Comparison of ENCODE assay signal across 8 mouse cellular contexts in the genomic region with DNA sequence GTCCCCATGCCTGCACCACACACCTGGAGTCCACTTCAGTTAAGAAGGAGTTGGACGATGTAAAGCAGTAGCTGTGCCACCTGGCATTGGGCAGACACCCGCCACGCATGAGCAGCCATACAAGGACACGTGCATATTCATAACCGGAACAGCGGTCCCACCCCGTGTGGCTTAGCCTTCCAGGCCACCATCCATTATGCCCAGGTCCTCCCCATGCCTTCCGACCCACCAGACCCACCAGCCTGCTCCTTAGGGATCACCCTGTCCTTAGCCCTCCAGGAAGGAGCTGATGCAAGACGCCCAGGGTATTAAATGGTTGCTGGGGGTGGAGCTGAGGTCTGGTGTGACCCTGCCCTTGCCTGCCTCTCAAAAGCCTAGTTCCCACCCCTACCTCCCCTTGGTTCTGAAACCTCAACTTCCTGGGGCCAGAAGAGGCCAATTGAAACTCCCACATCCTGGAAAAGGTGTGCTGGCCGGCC. TPM values are rescaled to one million over a fixed set of nuclear protein-coding genes. Genes with fewer than 3 reads are reported as not detected.
DNase-seq lines count a peak whose midpoint lies in the region; ATAC-seq and TF ChIP-seq lines count a peak whose summit lies in the region.

No protein-coding gene starts in this region.

- H3K4me3 ChIP-seq in kidney, embryonic 16.5 days (ENCODE audit: low read length), result peak overlapping the region; percentile 74
- no peak overlapping the region for H3K4me3 ChIP-seq in thymus, adult 2 months (ENCODE audit: control insufficient read depth, insufficient read depth, low read length)

- peaks cover 30% of the 10 kb centered on the region for H3K4me1 ChIP-seq in kidney, embryonic 16.5 days (ENCODE audit: insufficient read depth, low read length)
- H3K4me1 ChIP-seq in thymus, adult 2 months (replicated peaks; ENCODE audit: control insufficient read depth, insufficient read depth, low read length), result peaks cover 22% of the 10 kb centered on the region

- TF ChIP-seq POLR2A in thymus, adult 2 months (IDR thresholded peaks at IDR 0.05; ENCODE audit: control insufficient read depth, extremely low read depth, insufficient read depth, low read length, poor library complexity), result no peak

- H3K9ac ChIP-seq in kidney, embryonic 16.5 days (replicated peaks; ENCODE audit: low read length), result peak overlapping the region; percentile 84; the same call in 1 of the 2 replicates

- H3K27me3 ChIP-seq in kidney, embryonic 16.5 days (ENCODE audit: insufficient read depth, low read length), result no peaks in the 10 kb centered on the region
- H3K27me3 ChIP-seq in thymus, adult 2 months (ENCODE audit: control insufficient read depth, insufficient read depth, low read length), result no peaks in the 10 kb centered on the region

- peak; percentile 19 to 21 for DNase-seq in heart, adult 18-20 months
- no peak for DNase-seq in heart, adult 8-10 months (ENCODE audit: low spot score)
- peak; percentile 33 for DNase-seq in adipocyte (ENCODE audit: low spot score)
- DNase-seq in lung, postnatal 4 days, result peak; percentile 54 to 62
- no peak for DNase-seq in thymus, adult 2 months
- no peak for DNase-seq in urinary bladder, adult 2 months (ENCODE audit: low spot score)
- DNase-seq in gastrocnemius, postnatal 10 days, result no peak

- no peak for TF ChIP-seq CTCF in thymus, adult 2 months (IDR thresholded peaks at IDR 0.05; ENCODE audit: borderline replicate concordance, control insufficient read depth, extremely low read depth, insufficient read depth, low read length, poor library complexity)

- no peaks in the 10 kb centered on the region for H3K9me3 ChIP-seq in kidney, embryonic 16.5 days (ENCODE audit: low read length)

- peak overlapping the region; percentile 98 for H3K4me2 ChIP-seq in kidney, embryonic 16.5 days (replicated peaks; ENCODE audit: low read depth, low read length)

- H3K27ac ChIP-seq in kidney, embryonic 16.5 days (ENCODE audit: low read length), result peak overlapping the region; percentile 48; the same call in 1 of the 2 replicates
- H3K27ac ChIP-seq in thymus, adult 2 months (ENCODE audit: control insufficient read depth, insufficient read depth, low read length), result no peak overlapping the region

- peak; percentile 20 for ATAC-seq in kidney, embryonic 16.5 days (ENCODE audit: low FRiP score, low TSS enrichment)

- 36% methylated on average over 10 of the region's 10 CpGs for WGBS in kidney, embryonic 16.5 days
- WGBS in thymus, adult 2 months, result 68% methylated on average over 10 of the region's 10 CpGs

- peaks cover 8% of the 10 kb centered on the region for H3K36me3 ChIP-seq in kidney, embryonic 16.5 days (ENCODE audit: insufficient read depth, low read length)
- H3K36me3 ChIP-seq in thymus, adult 2 months (ENCODE audit: control insufficient read depth, insufficient read depth, low read length), result no peaks in the 10 kb centered on the region; the same call in 1 of the 2 replicates

RNA-seq across cellular contexts. Expression of gene Slc1a5, which starts 3.4 kb away (rescaled TPM):
- total RNA-seq in heart, adult 18-20 months (2021), result 10 to 100 TPM; 13.0 to 26.3 TPM
- total RNA-seq in heart, adult 8-10 months (2022), result 10 to 100 TPM; 14.5 to 21.7 (median 17.7) TPM
- 49.2 and 51.0 TPM in 2 replicates for polyA plus RNA-seq in kidney, embryonic 16.5 days (2015; fragmentation: Nextera tagmentation; extraction: Ambion mirVana)
- 254 and 310 TPM in 2 replicates for polyA plus RNA-seq in thymus, adult 2 months (2012; rRNA removed)
- polyA plus RNA-seq in urinary bladder, adult 2 months (2012; rRNA removed), result 213 and 249 TPM in 2 replicates
- total RNA-seq in gastrocnemius, postnatal 10 days (2021), result 10 to 100 TPM; 32.5 to 34.9 TPM

RNA-seq across cellular contexts. Expression of gene Strn4, which starts 31.2 kb away (rescaled TPM):
- 10 to 100 TPM; 50.3 to 60.0 TPM for total RNA-seq in heart, adult 18-20 months (2021)
- 10 to 100 TPM; 47.9 to 61.2 (median 49.1) TPM for total RNA-seq in heart, adult 8-10 months (2022)
- polyA plus RNA-seq in kidney, embryonic 16.5 days (2015; fragmentation: Nextera tagmentation; extraction: Ambion mirVana), result 98.4 and 111 TPM in 2 replicates
- polyA plus RNA-seq in thymus, adult 2 months (2012; rRNA removed), result 307 and 318 TPM in 2 replicates
- 78.6 and 101 TPM in 2 replicates for polyA plus RNA-seq in urinary bladder, adult 2 months (2012; rRNA removed)
- total RNA-seq in gastrocnemius, postnatal 10 days (2021), result 10 to 100 TPM; 42.3 to 46.1 TPM

RNA-seq across cellular contexts. Expression of gene Fkrp, which starts 32.0 kb away (rescaled TPM):
- total RNA-seq in heart, adult 18-20 months (2021), result 10 to 100 TPM; 49.1 to 53.1 TPM
- total RNA-seq in heart, adult 8-10 months (2022), result 10 to 100 TPM; 47.3 to 56.4 (median 53.0) TPM
- 36.3 and 36.6 TPM in 2 replicates for polyA plus RNA-seq in kidney, embryonic 16.5 days (2015; fragmentation: Nextera tagmentation; extraction: Ambion mirVana)
- polyA plus RNA-seq in thymus, adult 2 months (2012; rRNA removed), result 48.7 and 51.5 TPM in 2 replicates
- 17.2 and 21.3 TPM in 2 replicates for polyA plus RNA-seq in urinary bladder, adult 2 months (2012; rRNA removed)
- 10 to 100 TPM; 23.2 to 23.3 TPM for total RNA-seq in gastrocnemius, postnatal 10 days (2021)

RNA-seq across cellular contexts. Expression of gene Ap2s1, which starts 46.3 kb away (rescaled TPM):
- 10 to 100 TPM; 66.9 to 78.5 TPM for total RNA-seq in heart, adult 18-20 months (2021)
- 10 to 100 TPM; 65.2 to 74.9 (median 70.8) TPM for total RNA-seq in heart, adult 8-10 months (2022)
- polyA plus RNA-seq in kidney, embryonic 16.5 days (2015; fragmentation: Nextera tagmentation; extraction: Ambion mirVana), result 269 and 282 TPM in 2 replicates
- 418 and 426 TPM in 2 replicates for polyA plus RNA-seq in thymus, adult 2 months (2012; rRNA removed)
- 190 and 236 TPM in 2 replicates for polyA plus RNA-seq in urinary bladder, adult 2 months (2012; rRNA removed)
- 10 to 100 TPM; 65.4 to 71.9 TPM for total RNA-seq in gastrocnemius, postnatal 10 days (2021)

RNA-seq across cellular contexts. Expression of gene Prkd2, which starts 58.2 kb away (rescaled TPM):
- total RNA-seq in heart, adult 18-20 months (2021), result 10 to 100 TPM; 19.7 to 22.2 TPM
- total RNA-seq in heart, adult 8-10 months (2022), result 10 to 100 TPM; 13.1 to 16.7 (median 14.8) TPM
- 16.2 and 17.8 TPM in 2 replicates for polyA plus RNA-seq in kidney, embryonic 16.5 days (2015; fragmentation: Nextera tagmentation; extraction: Ambion mirVana)
- polyA plus RNA-seq in thymus, adult 2 months (2012; rRNA removed), result 363 and 406 TPM in 2 replicates
- 19.2 and 24.4 TPM in 2 replicates for polyA plus RNA-seq in urinary bladder, adult 2 months (2012; rRNA removed)
- total RNA-seq in gastrocnemius, postnatal 10 days (2021), result 10 to 100 TPM in 1 of 2 experiments, 1 to 10 TPM in 1; 9.8 to 14.0 TPM

Comparison
In these comparisons a context has a peak if more than half of its experiments do, and no peak if none do; other contexts are left out.
1. DNase-seq: peak in heart, adult 18-20 months (2 of 2), adipocyte (single experiment) and lung, postnatal 4 days (2 of 2); none in heart, adult 8-10 months (single experiment), thymus, adult 2 months (single experiment), urinary bladder, adult 2 months (single experiment) and gastrocnemius, postnatal 10 days (single experiment).